Comparison of ENCODE assay signal across 11 mouse cellular contexts in genomic region chr5:45925879-45926410, GRCm38 (mm10).
DNase-seq lines count a peak whose midpoint lies in the region; ATAC-seq lines count a peak whose summit lies in the region.
"Had no signal": no experiment of that assay in that cellular context is flagged by ENCODE, and none has a peak within 500 bp of the region (broad histone marks: within the 10 kb centered on the region; RNA-seq: fewer than 3 reads in every experiment).

No protein-coding gene starts in this region.

- intact Hi-C loops in heart, postnatal 25 days (cut with DNase I) = no loop called here

- H3K9me3 ChIP-seq in heart, embryonic 16.5 days (replicated peaks; ENCODE audit: control insufficient read depth, low read length) = no peaks in the 10 kb centered on the region

- H3K9ac ChIP-seq in heart, embryonic 16.5 days (ENCODE audit: low read length) = no peak overlapping the region

- H3K27ac ChIP-seq in heart, embryonic 16.5 days (ENCODE audit: low read length) = peak overlapping the region; percentile 11; the same call in 1 of the 2 replicates

- DNase-seq in heart, adult 11 months = peak; percentile 95
- DNase-seq in heart, postnatal 25 days (ENCODE audit: low spot score) = no peak
- DNase-seq in A20 (ENCODE audit: low read depth, low spot score) = peak; percentile 3
- DNase-seq in large intestine, adult 2 months (ENCODE audit: low read depth, low spot score) = peak; percentile 59
- no peak for DNase-seq in right cerebral cortex, postnatal 25 days
- DNase-seq in thymus, postnatal 10 days (ENCODE audit: low spot score in 2 of 2) = no peak
- DNase-seq: adrenal gland, postnatal 36 days; thymus, postnatal 4 days had no signal

- no peaks in the 10 kb centered on the region for H3K27me3 ChIP-seq in heart, embryonic 16.5 days (ENCODE audit: control insufficient read depth, insufficient read depth, low read length)

- H3K4me3 ChIP-seq in heart, embryonic 16.5 days (ENCODE audit: low read length) = no peak overlapping the region

- ATAC-seq in heart, embryonic 16.5 days (replicated peaks; ENCODE audit: extremely low read depth, insufficient read depth, low FRiP score) = peak; percentile 49; the same call in 1 of the 2 replicates
- ATAC-seq in cerebellum, adult (ENCODE audit: insufficient number of reproducible peaks, low FRiP score, low TSS enrichment) = no peak
- ATAC-seq: inflammation-experienced regulatory T-cells, adult 6 months had no signal

- H3K36me3 ChIP-seq in heart, embryonic 16.5 days (ENCODE audit: control insufficient read depth, insufficient read depth) = no peaks in the 10 kb centered on the region

- peak overlapping the region; percentile 36; the same call in 1 of the 2 replicates for H3K4me2 ChIP-seq in heart, embryonic 16.5 days (ENCODE audit: low read depth, low read length)

- 41% methylated on average over 9 of the region's 9 CpGs for WGBS in heart, embryonic 16.5 days
- 12% methylated on average over 9 of the region's 9 CpGs for WGBS in large intestine, adult 2 months

- no peaks in the 10 kb centered on the region for H3K4me1 ChIP-seq in heart, embryonic 16.5 days (ENCODE audit: control insufficient read depth, insufficient read depth, low read length)

Comparison
In these comparisons a context has a peak if more than half of its experiments do, and no peak if none do; other contexts are left out.
1. DNase-seq: peak in heart, adult 11 months (single experiment), A20 (single experiment) and large intestine, adult 2 months (single experiment); none in heart, postnatal 25 days (single experiment), right cerebral cortex, postnatal 25 days (single experiment) and thymus, postnatal 10 days (0 of 2).